Mouse (Mus musculus): Measurements from ENCODE around the gene Hc. TPM values are rescaled to one million over a fixed set of nuclear protein-coding genes. Genes with fewer than 3 reads are reported as not detected.

Hc gene
- polyA plus RNA-seq, 1 experiment from 2014 or later: 0.41 TPM

- H3K4me3 ChIP-seq (replicated peaks; ENCODE audit: low read depth, low read length): no peak overlapping the region
- H3K9ac ChIP-seq (replicated peaks; ENCODE audit: low read length): no peak overlapping the region
- no peaks in the 10 kb centered on the region for H3K9me3 ChIP-seq (ENCODE audit: control insufficient read depth, low read length)
- H3K4me2 ChIP-seq (ENCODE audit: low read length): peak overlapping the region; percentile 38
- no peaks in the 10 kb centered on the region for H3K36me3 ChIP-seq (ENCODE audit: control insufficient read depth, insufficient read depth, low read length)
- H3K4me1 ChIP-seq (ENCODE audit: control insufficient read depth, insufficient read depth, low read length): peaks cover 19% of the 10 kb centered on the region
- ATAC-seq (ENCODE audit: low FRiP score, low TSS enrichment) (peak; percentile 77), DNase-seq (peak; percentile 92)
- H3K27ac ChIP-seq (replicated peaks; ENCODE audit: low read depth, low read length): peak overlapping the region; percentile 89
- 5% methylated on average over 9 of the region's 9 CpGs for WGBS
- H3K27me3 ChIP-seq (ENCODE audit: control insufficient read depth, insufficient read depth, low read length): no peaks in the 10 kb centered on the region
Observed at GRCm38 (mm10) chr2:34992729-34993695, 68.2 kb downstream of the Hc start.

DNA sequence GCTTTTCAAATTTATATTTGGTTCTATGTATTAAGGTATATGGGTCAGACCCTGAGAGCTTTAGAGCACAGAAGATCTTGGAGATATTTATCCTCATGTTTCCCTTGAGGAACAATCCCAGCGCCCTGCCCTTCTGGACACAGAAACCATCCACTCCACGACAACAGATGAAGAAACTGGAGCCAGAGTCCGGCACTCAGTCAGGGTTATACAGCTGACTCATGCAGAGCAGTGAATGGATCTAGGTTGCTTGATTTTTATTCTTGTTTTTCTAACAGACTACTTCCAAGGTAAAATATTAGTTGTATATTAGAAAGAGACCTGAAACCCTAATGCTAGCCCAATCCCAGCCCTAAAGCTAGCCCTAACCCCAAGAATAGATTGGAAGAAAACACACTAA is 69.3 kb downstream of the Hc start:
- DNase-seq (no peak), ATAC-seq (ENCODE audit: low FRiP score, low TSS enrichment) (no peak)
- WGBS: 69% methylated on average over 3 of the region's 3 CpGs
- Histone ChIP-seq H3K9me3 (ENCODE audit: control insufficient read depth, low read length) (no peaks in the 10 kb centered on the region), H3K4me3 (replicated peaks; ENCODE audit: low read depth, low read length) (no peak overlapping the region), H3K4me1 (ENCODE audit: control insufficient read depth, insufficient read depth, low read length) (peaks cover 19% of the 10 kb centered on the region), H3K4me2 (ENCODE audit: low read length) (no peak overlapping the region), H3K27ac (replicated peaks; ENCODE audit: low read depth, low read length) (peak overlapping the region; percentile 89; the same call in 1 of the 2 replicates), H3K36me3 (ENCODE audit: control insufficient read depth, insufficient read depth, low read length) (no peaks in the 10 kb centered on the region), H3K9ac (replicated peaks; ENCODE audit: low read length) (no peak overlapping the region), H3K27me3 (ENCODE audit: control insufficient read depth, insufficient read depth, low read length) (no peaks in the 10 kb centered on the region)

GRCm38 (mm10) chr2:34989749-34990148 is 71.5 kb downstream of the Hc start:
- Histone ChIP-seq H3K36me3 (ENCODE audit: control insufficient read depth, insufficient read depth, low read length) (no peaks in the 10 kb centered on the region), H3K9ac (replicated peaks; ENCODE audit: low read length) (no peak overlapping the region), H3K27me3 (ENCODE audit: control insufficient read depth, insufficient read depth, low read length) (no peaks in the 10 kb centered on the region), H3K4me1 (ENCODE audit: control insufficient read depth, insufficient read depth, low read length) (peaks cover 19% of the 10 kb centered on the region), H3K27ac (replicated peaks; ENCODE audit: low read depth, low read length) (no peak overlapping the region), H3K9me3 (ENCODE audit: control insufficient read depth, low read length) (no peaks in the 10 kb centered on the region), H3K4me2 (ENCODE audit: low read length) (no peak overlapping the region), H3K4me3 (replicated peaks; ENCODE audit: low read depth, low read length) (no peak overlapping the region)
- DNase-seq (no peak), ATAC-seq (ENCODE audit: low FRiP score, low TSS enrichment) (no peak)
- WGBS: 86% methylated on average over 1 of the region's 1 CpGs

- peaks cover under 1% of the 10 kb centered on the region for H3K4me1 ChIP-seq (ENCODE audit: control insufficient read depth, insufficient read depth, low read length)
- no peaks in the 10 kb centered on the region for H3K27me3 ChIP-seq (ENCODE audit: control insufficient read depth, insufficient read depth, low read length)
- H3K27ac ChIP-seq (replicated peaks; ENCODE audit: low read depth, low read length): no peak overlapping the region
- H3K4me2 ChIP-seq (ENCODE audit: low read length): no peak overlapping the region
- WGBS: 86% methylated on average over 1 of the region's 1 CpGs
- H3K4me3 ChIP-seq (replicated peaks; ENCODE audit: low read depth, low read length): no peak overlapping the region
- ATAC-seq (ENCODE audit: low FRiP score, low TSS enrichment) (no peak), DNase-seq (no peak)
- no peak overlapping the region for H3K9ac ChIP-seq (replicated peaks; ENCODE audit: low read length)
- H3K36me3 ChIP-seq (ENCODE audit: control insufficient read depth, insufficient read depth, low read length): no peaks in the 10 kb centered on the region
- H3K9me3 ChIP-seq (ENCODE audit: control insufficient read depth, low read length): no peaks in the 10 kb centered on the region
Observed at GRCm38 (mm10) chr2:34987595-34987994, 73.6 kb downstream of the Hc start.

DNA sequence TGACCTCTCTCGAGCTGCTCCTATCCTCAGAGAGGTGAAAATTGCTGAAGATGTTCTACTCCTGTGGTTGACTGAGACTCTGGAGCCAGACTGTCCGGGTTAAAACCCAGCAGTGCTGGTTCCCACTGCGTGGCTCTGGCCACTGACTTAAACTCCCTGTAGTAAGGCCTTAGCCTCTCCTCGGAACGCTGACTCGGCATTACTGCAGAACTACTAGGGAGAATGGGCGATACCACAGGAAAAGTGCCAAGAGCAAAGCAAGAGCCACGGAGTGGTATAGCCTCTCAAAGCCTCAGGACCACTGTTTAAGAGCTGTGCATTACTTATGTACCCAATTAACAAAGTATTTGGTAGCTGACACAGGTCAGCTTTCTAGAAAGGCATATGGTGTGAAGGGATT is 76.4 kb downstream of the Hc start:
- Histone ChIP-seq H3K4me2 (ENCODE audit: low read length) (no peak overlapping the region), H3K4me1 (ENCODE audit: control insufficient read depth, insufficient read depth, low read length) (0 out of 2 replicates have a peak, but pooled peaks cover 3% of the 10 kb centered on the region), H3K36me3 (ENCODE audit: control insufficient read depth, insufficient read depth, low read length) (no peaks in the 10 kb centered on the region), H3K9me3 (ENCODE audit: control insufficient read depth, low read length) (no peaks in the 10 kb centered on the region), H3K4me3 (replicated peaks; ENCODE audit: low read depth, low read length) (no peak overlapping the region), H3K27me3 (ENCODE audit: control insufficient read depth, insufficient read depth, low read length) (no peaks in the 10 kb centered on the region), H3K27ac (replicated peaks; ENCODE audit: low read depth, low read length) (no peak overlapping the region), H3K9ac (replicated peaks; ENCODE audit: low read length) (no peak overlapping the region)
- DNase-seq: no peak
- ATAC-seq (ENCODE audit: low FRiP score, low TSS enrichment): no peak
- 86% methylated on average over 8 of the region's 8 CpGs for WGBS

- no peak overlapping the region for H3K4me2 ChIP-seq (ENCODE audit: low read length)
- 0 out of 2 replicates have a peak, but pooled peaks cover 3% of the 10 kb centered on the region for H3K4me1 ChIP-seq (ENCODE audit: control insufficient read depth, insufficient read depth, low read length)
- H3K36me3 ChIP-seq (ENCODE audit: control insufficient read depth, insufficient read depth, low read length): no peaks in the 10 kb centered on the region
- no peaks in the 10 kb centered on the region for H3K9me3 ChIP-seq (ENCODE audit: control insufficient read depth, low read length)
- no peaks in the 10 kb centered on the region for H3K27me3 ChIP-seq (ENCODE audit: control insufficient read depth, insufficient read depth, low read length)
- DNase-seq: no peak
- H3K4me3 ChIP-seq (replicated peaks; ENCODE audit: low read depth, low read length): no peak overlapping the region
- no peak overlapping the region for H3K9ac ChIP-seq (replicated peaks; ENCODE audit: low read length)
- ATAC-seq (ENCODE audit: low FRiP score, low TSS enrichment): no peak
- 0 out of 2 replicates have a peak overlapping the region, but pooled peaks have one; percentile 13 for H3K27ac ChIP-seq (replicated peaks; ENCODE audit: low read depth, low read length)
- WGBS: 76% methylated on average over 11 of the region's 11 CpGs
Observed at GRCm38 (mm10) chr2:34982906-34983698, 78.1 kb downstream of the Hc start.

DNA sequence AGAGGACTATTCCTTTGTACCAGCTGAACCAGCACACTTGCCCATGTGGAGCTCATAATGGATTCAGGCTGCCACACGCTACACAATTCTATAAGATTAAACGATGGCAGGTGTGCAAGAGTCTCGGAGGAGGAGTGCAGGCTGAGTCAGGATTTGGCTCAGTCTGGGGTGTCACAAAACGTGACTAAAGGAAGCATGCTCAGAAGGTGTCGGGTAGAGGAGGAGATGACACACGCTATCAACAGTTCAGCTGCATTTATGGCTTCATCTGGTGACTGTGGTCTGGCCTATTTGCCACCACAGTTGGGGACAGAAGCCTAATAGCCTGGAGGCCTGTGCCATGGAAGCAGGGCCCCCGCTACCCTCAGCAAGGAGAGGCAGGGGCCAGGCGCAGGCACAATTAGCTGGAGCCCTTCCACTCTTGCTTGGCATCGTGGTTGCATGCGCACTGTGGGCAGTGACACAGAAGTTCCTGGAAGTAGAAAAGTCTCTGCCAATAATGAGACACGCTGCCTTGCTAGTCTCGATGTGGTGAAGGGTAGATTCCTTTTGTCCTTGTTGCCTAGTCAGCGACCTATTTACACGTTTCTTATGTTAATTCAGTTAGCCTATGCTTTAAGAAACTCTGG is 79.0 kb downstream of the Hc start:
- Histone ChIP-seq H3K27me3 (ENCODE audit: control insufficient read depth, insufficient read depth, low read length) (no peaks in the 10 kb centered on the region), H3K9ac (replicated peaks; ENCODE audit: low read length) (no peak overlapping the region), H3K9me3 (ENCODE audit: control insufficient read depth, low read length) (no peaks in the 10 kb centered on the region), H3K36me3 (ENCODE audit: control insufficient read depth, insufficient read depth, low read length) (no peaks in the 10 kb centered on the region), H3K4me3 (replicated peaks; ENCODE audit: low read depth, low read length) (no peak overlapping the region), H3K27ac (replicated peaks; ENCODE audit: low read depth, low read length) (no peak overlapping the region), H3K4me2 (ENCODE audit: low read length) (no peak overlapping the region), H3K4me1 (ENCODE audit: control insufficient read depth, insufficient read depth, low read length) (0 out of 2 replicates have a peak, but pooled peaks cover 3% of the 10 kb centered on the region)
- 55% methylated on average over 14 of the region's 14 CpGs for WGBS
- DNase-seq (no peak), ATAC-seq (ENCODE audit: low FRiP score, low TSS enrichment) (no peak)

DNA sequence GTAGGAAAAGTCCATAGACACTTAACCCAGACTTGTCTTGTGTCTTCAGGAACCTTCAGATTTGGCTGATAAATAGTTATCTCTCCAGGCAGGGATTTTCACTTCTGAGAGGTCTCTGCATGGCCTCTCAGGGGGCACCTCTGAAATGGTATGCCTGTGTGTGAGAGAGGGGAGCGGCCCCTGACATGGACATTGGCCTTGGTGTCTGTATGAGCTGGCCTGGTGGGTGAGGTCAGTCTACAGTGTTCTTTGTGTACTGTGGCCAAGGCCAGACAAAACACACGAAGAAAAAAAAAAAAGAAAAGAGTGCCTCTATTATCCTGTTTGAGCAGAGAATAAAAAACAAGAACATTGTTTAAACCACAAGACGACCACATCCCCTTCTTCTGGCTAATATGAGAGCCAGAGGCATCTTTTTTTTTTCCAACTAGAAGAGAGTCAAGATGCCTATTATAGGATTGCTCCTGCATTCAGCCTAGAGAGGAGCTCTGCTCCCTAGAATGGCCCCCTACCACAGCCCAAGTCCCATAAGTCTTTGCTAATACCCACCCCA is 81.7 kb downstream of the Hc start:
- H3K4me3 ChIP-seq (replicated peaks; ENCODE audit: low read depth, low read length): no peak overlapping the region
- ATAC-seq (ENCODE audit: low FRiP score, low TSS enrichment): no peak
- H3K9ac ChIP-seq (replicated peaks; ENCODE audit: low read length): no peak overlapping the region
- no peaks in the 10 kb centered on the region for H3K9me3 ChIP-seq (ENCODE audit: control insufficient read depth, low read length)
- H3K27me3 ChIP-seq (ENCODE audit: control insufficient read depth, insufficient read depth, low read length): no peaks in the 10 kb centered on the region
- WGBS: 76% methylated on average over 3 of the region's 3 CpGs
- no peaks in the 10 kb centered on the region for H3K36me3 ChIP-seq (ENCODE audit: control insufficient read depth, insufficient read depth, low read length)
- H3K4me1 ChIP-seq (ENCODE audit: control insufficient read depth, insufficient read depth, low read length): 0 out of 2 replicates have a peak, but pooled peaks cover 3% of the 10 kb centered on the region
- H3K27ac ChIP-seq (replicated peaks; ENCODE audit: low read depth, low read length): no peak overlapping the region
- no peak for DNase-seq
- H3K4me2 ChIP-seq (ENCODE audit: low read length): no peak overlapping the region

All from midbrain, embryonic 14.5 days (tissue).